Mouse (Mus musculus) G1E (cell line): ENCODE results near the gene Lpin2.

Source experiments
- CTCF ChIP-seq: IDR thresholded peaks from 2 replicates; pipeline ENCODE4 v1.5.1; 2012; ENCODE audit warnings: low read depth, low read length, inconsistent platforms, mixed read lengths
- GATA1 ChIP-seq: IDR thresholded peaks from 2 replicates; pipeline ENCODE4 v1.6.1; 2012; ENCODE audit warnings: borderline replicate concordance, low read length, inconsistent platforms, mixed read lengths
- GATA2 ChIP-seq: IDR thresholded peaks from 2 replicates; pipeline ENCODE4 v1.6.1; 2012; ENCODE audit warnings: low read depth, low read length, inconsistent platforms, borderline replicate concordance
- POLR2AphosphoS5 ChIP-seq: IDR thresholded peaks from 2 replicates; pipeline ENCODE4 v1.6.1; 2012; ENCODE audit warnings: low read depth, low read length, inconsistent platforms; ENCODE audit not compliant: insufficient replicate concordance
- TAL1 ChIP-seq: conservative IDR thresholded peaks from 2 replicates; pipeline ENCODE4 v1.6.1; 2012; ENCODE audit warnings: low read depth, low read length, inconsistent platforms, mixed read lengths

- TF ChIP-seq TAL1 (no peak), CTCF (no peak), GATA1 (no peak), POLR2AphosphoS5 (no peak), GATA2 (no peak)
These were observed 62.8 kb downstream of the Lpin2 start for GRCm38 (mm10) chr17:71245133-71245532.
